Mouse (Mus musculus): Measurements from ENCODE around the gene Vmp1. TPM values are rescaled to one million over a fixed set of nuclear protein-coding genes. Genes with fewer than 3 reads are reported as not detected.
A peak's percentile ranks its signal among the peaks of the same experiment; 100 is the strongest.

The Vmp1 gene
- polyA plus RNA-seq, 1 experiment from 2014 or later: 93.5 TPM

DNA sequence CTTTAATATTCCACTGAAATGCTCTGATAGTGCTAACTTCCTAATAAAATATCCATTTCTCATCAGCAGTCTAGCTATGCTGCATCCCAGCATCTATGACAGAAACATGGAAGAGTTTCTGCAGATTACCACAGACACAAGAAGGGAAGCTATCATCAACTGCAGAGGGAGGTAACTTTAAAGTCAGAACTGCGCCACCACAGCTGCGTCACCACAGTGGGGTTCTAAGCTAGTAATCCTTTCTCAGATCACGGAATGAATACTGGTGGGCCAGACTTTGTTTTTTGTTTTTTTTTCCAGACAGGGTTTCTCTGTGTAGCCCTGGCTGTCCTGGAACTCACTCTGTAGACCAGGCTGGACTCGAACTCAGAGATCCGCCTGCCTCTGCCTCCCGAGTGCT lies 88.3 kb downstream of the Vmp1 start:
- no peaks in the 10 kb centered on the region for H3K27me3 ChIP-seq
- H3K27ac ChIP-seq: no peak overlapping the region
- H3K4me3 ChIP-seq (replicated peaks): no peak overlapping the region
- WGBS: 93% methylated on average over 6 of the region's 6 CpGs
- no peak overlapping the region for H3K9ac ChIP-seq (replicated peaks)
- no peak overlapping the region for H3K4me2 ChIP-seq (replicated peaks)
- H3K36me3 ChIP-seq: peaks cover 6% of the 10 kb centered on the region; the same call in 1 of the 2 replicates
- H3K4me1 ChIP-seq (replicated peaks): peaks cover 13% of the 10 kb centered on the region
- H3K9me3 ChIP-seq: no peaks in the 10 kb centered on the region
- ATAC-seq: no peak

DNA sequence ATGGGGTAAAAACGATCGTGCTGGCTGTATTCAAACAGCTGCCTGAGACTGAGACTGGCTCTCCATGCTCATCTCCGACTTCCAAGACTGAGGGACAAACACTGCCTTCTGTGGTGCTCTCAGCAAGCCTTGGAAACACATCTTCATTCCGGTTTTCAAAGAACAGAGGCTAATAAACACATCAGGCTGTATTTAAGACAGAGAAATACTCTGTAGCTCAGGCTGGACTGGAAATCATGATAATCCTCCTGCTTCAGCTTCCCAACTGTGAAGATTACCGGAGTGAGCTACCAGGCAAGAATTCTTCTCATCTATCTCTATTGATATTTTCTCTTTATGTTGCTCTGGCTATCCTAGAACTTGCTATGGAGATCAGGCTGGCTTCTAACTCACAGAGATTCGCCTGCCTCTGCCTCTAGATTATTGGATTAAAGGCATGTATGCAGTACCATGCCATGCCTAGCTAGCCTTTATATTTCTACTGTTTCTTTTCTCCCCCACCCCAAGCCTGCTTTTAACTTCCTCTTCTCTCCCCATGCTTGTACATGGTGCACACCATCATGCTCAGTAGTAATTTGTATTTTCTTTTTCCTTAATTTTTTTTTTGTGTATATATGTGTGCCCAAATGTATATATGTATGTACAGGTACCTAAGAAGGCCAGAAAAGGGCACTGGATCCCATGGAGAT lies 89.3 kb downstream of the Vmp1 start:
- H3K4me3 ChIP-seq (replicated peaks): no peak overlapping the region
- no peaks in the 10 kb centered on the region for H3K36me3 ChIP-seq
- H3K4me1 ChIP-seq (replicated peaks): peaks cover 13% of the 10 kb centered on the region
- no peak for ATAC-seq
- H3K27me3 ChIP-seq: no peaks in the 10 kb centered on the region
- no peaks in the 10 kb centered on the region for H3K9me3 ChIP-seq
- 79% methylated on average over 6 of the region's 6 CpGs for WGBS
- H3K27ac ChIP-seq: no peak overlapping the region
- H3K9ac ChIP-seq (replicated peaks): no peak overlapping the region
- no peak overlapping the region for H3K4me2 ChIP-seq (replicated peaks)

DNA sequence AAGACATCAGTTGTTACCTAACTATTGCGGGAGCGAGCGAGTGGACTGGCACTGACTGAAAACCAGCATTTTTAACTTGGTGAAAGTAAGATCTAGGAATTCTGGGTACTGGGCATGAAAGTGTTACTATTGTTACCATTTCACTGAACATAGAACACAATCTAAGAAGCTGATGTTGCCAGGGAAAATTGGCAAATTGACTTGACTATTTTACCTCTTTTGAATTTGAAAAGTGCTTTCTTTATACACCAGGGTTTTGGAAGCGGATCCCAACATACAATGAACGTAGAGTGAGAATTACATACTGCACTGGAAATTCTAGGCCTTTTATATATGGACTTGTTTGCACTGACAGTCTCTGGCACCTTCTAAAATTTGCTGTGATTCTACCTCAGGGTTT lies 90.2 kb downstream of the Vmp1 start:
- ATAC-seq: no peak
- Histone ChIP-seq H3K36me3 (no peaks in the 10 kb centered on the region), H3K4me1 (replicated peaks) (peaks cover 13% of the 10 kb centered on the region), H3K9me3 (no peaks in the 10 kb centered on the region), H3K9ac (replicated peaks) (no peak overlapping the region), H3K27ac (no peak overlapping the region), H3K4me3 (replicated peaks) (no peak overlapping the region), H3K4me2 (replicated peaks) (no peak overlapping the region), H3K27me3 (no peaks in the 10 kb centered on the region)
- WGBS: 69% methylated on average over 5 of the region's 5 CpGs

DNA sequence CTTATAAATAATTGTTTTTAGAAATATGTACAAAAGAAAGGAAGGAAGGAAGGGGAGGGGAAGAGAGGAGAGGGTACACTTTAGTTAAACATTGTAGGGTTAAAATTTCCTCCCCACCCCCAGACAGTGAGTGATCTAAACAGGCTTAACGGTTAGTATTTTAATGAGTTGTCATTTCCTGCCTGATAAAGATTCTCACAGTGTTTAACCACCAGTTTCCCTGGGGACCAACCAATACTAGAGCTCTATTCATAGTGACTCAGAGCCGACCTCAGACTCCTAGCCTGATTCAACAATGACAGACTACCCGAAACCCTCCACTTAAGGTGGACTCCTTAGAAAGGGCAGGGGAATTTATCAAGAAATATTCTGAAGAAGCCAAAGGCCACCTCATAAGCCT lies 90.6 kb downstream of the Vmp1 start:
- Histone ChIP-seq H3K4me2 (replicated peaks) (no peak overlapping the region), H3K27me3 (no peaks in the 10 kb centered on the region), H3K9ac (replicated peaks) (no peak overlapping the region), H3K27ac (no peak overlapping the region), H3K4me3 (replicated peaks) (no peak overlapping the region), H3K4me1 (replicated peaks) (peaks cover 13% of the 10 kb centered on the region), H3K36me3 (no peaks in the 10 kb centered on the region), H3K9me3 (no peaks in the 10 kb centered on the region)
- WGBS: 26% methylated on average over 3 of the region's 3 CpGs
- ATAC-seq: no peak

DNA sequence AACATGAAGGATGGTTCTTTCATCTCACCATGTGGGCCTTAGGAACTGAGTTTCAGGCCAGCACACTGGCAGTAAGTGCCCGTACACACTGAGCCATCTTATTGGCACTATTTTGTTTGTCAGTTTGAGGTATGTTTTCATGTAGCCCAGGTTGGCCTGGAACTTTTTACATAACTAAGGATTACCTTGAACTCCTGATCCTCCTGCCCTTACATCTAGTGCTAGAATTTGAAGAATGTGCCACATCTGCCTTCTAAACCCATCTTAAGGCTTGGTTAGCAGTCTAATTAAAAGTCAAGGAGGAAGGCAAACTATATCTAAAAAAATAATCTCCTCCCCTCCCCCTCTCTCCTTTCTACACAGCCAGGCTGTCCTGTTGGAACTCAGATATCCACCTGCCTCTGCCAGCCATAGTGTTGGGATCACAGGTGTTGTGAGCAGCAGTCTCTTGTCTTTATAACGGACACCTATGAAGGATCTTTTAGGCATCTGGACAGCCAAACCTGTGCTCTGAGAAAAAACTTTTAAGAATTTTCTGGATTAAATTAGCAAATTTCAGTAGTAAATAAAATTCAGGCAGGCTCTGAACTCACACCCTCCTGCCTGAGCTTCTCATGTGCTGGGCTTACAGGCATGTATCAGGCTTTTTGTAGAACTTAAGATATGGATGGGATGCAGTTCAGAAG lies 91.6 kb downstream of the Vmp1 start:
- no peaks in the 10 kb centered on the region for H3K27me3 ChIP-seq
- H3K4me1 ChIP-seq (replicated peaks): peaks cover 19% of the 10 kb centered on the region
- H3K36me3 ChIP-seq: no peaks in the 10 kb centered on the region
- ATAC-seq: no peak
- H3K27ac ChIP-seq: no peak overlapping the region
- H3K9me3 ChIP-seq: no peaks in the 10 kb centered on the region
- 90% methylated on average over 2 of the region's 2 CpGs for WGBS
- no peak overlapping the region for H3K4me2 ChIP-seq (replicated peaks)
- no peak overlapping the region for H3K9ac ChIP-seq (replicated peaks)
- no peak overlapping the region for H3K4me3 ChIP-seq (replicated peaks)

DNA sequence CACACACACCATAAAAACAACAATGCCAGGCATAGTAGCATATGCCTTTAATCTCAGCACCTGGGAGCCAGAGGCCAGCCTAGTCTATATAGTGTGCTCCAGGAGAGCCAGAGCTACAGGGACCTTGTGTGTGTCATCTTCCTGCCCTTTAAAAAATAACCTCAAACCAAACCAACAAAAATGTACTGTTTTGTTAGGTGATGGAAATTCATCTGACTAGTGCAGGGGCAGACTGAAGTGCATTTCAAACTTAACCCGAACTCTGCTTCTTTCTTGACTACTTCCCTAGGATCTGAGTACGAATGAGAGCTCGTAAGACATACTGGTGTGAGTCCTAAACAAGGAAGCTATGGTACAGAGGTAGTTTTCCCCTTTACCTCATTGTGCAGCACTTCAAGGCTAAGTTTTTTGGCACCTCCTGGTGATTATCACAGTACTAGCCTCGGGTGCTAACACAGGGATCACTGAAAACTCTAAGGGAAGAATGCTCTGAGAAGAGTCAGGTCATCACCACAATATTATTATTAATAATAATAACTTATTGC lies 92.3 kb downstream of the Vmp1 start:
- Histone ChIP-seq H3K4me3 (replicated peaks) (no peak overlapping the region), H3K36me3 (no peaks in the 10 kb centered on the region), H3K4me2 (replicated peaks) (no peak overlapping the region), H3K4me1 (replicated peaks) (peaks cover 24% of the 10 kb centered on the region), H3K27me3 (no peaks in the 10 kb centered on the region), H3K27ac (no peak overlapping the region), H3K9ac (replicated peaks) (no peak overlapping the region), H3K9me3 (no peaks in the 10 kb centered on the region)
- ATAC-seq: no peak
- 88% methylated on average over 4 of the region's 4 CpGs for WGBS

DNA sequence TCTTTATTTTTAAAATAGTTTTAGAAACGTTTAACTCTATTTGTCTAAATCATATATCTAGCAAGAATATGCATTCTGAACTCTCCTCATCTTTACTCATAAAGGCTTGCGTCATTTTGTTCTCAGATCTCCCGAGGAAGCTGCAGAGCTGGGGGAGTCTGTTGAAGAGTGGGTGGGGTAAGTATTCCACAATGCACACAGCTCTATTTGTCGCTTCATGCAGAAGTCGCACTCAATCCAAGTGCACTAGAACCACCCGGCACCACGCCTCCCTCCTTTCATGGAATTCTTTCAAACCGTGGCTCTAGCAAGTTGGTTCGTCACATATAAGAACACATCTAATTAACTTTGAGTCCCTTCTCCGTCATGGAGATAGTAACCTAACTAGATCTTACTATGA lies 93.1 kb downstream of the Vmp1 start:
- H3K36me3 ChIP-seq: no peaks in the 10 kb centered on the region
- H3K4me3 ChIP-seq (replicated peaks): no peak overlapping the region
- H3K9ac ChIP-seq (replicated peaks): no peak overlapping the region
- H3K27ac ChIP-seq: no peak overlapping the region
- H3K4me1 ChIP-seq (replicated peaks): peaks cover 26% of the 10 kb centered on the region
- no peaks in the 10 kb centered on the region for H3K27me3 ChIP-seq
- ATAC-seq: no peak
- no peak overlapping the region for H3K4me2 ChIP-seq (replicated peaks)
- no peaks in the 10 kb centered on the region for H3K9me3 ChIP-seq
- WGBS: 93% methylated on average over 10 of the region's 10 CpGs

DNA sequence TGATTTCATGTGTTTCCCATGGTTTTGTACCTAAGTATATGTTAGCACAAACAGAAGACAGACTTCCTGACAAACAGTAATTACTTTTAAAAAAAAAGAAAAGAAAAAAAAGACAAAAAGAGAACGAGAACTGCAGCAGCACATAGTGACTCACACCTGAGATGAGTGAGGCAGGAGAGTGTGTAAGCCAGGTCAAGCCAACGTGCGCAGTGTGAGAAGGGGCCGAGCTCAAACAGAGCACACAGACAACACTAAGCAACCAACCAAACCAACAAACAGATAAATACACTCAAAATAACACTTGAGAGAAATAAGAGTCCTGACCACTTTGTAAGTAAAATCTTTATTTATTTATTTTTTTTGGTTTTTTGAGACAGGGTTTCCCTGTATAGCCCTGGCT lies 93.6 kb downstream of the Vmp1 start:
- Histone ChIP-seq H3K27me3 (no peaks in the 10 kb centered on the region), H3K9ac (replicated peaks) (no peak overlapping the region), H3K4me2 (replicated peaks) (no peak overlapping the region), H3K36me3 (peaks cover 2% of the 10 kb centered on the region; the same call in 1 of the 2 replicates), H3K4me3 (replicated peaks) (no peak overlapping the region), H3K4me1 (replicated peaks) (peaks cover 26% of the 10 kb centered on the region), H3K9me3 (no peaks in the 10 kb centered on the region), H3K27ac (no peak overlapping the region)
- ATAC-seq: no peak
- 94% methylated on average over 4 of the region's 4 CpGs for WGBS

DNA sequence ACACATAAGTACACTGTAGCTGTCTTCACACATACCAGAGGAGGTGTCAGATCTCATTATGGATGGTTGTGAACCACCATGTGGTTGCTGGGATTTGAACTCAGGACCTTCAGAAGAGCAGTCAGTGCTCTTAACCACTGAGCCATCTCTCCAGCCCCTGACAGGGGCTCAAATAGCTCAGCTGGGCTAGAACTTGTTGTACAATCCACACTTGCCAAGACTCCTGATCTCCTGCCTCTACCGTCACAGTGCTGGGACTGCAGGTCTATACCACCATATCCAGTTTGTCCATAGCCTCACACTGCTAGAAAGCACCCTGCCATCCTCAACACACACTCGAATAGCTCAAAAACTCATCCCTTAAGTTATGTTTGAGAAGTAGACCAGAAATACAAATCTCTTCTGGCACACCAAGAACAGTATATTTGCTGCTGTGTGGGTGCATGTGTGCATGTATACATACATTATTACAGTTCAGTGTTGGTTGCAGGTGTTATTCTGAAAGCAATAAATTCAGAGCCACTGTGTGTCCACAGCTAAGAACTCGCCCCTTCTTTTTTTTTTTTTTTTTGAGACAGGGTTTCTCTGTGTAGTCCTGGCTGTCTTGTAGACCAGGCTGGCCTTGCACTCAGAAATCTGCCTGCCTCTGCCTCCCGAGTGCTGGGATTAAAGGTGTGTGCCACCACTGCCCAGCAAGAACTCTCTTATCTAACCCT lies 94.9 kb downstream of the Vmp1 start:
- Histone ChIP-seq H3K27ac (no peak overlapping the region), H3K36me3 (peaks cover 5% of the 10 kb centered on the region; the same call in 1 of the 2 replicates), H3K4me3 (replicated peaks) (no peak overlapping the region), H3K9me3 (no peaks in the 10 kb centered on the region), H3K9ac (replicated peaks) (no peak overlapping the region), H3K27me3 (no peaks in the 10 kb centered on the region), H3K4me2 (replicated peaks) (no peak overlapping the region), H3K4me1 (replicated peaks) (peaks cover 22% of the 10 kb centered on the region)
- WGBS: 97% methylated on average over 4 of the region's 4 CpGs
- ATAC-seq: no peak

DNA sequence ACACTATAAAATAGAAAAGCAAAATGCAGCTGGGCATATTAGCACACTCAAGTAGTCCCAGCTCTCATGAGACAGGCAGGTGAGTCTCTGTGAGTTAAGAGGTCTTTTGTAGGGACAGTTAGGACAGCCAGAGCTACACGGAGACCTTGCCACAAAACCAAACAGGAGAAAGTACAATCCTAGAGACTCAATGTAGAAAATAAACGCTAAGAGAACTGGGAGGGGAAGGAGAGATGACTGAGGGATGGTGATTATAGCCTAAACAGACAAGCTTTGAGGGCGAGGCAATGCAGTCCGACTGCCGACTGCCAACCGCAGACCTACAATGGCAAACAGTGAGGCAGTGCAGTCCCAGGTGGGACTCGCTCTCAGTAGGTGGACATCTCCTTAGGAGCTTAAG lies 95.8 kb downstream of the Vmp1 start:
- peaks cover 14% of the 10 kb centered on the region for H3K4me1 ChIP-seq (replicated peaks)
- peaks cover 6% of the 10 kb centered on the region for H3K36me3 ChIP-seq
- 47% methylated on average over 7 of the region's 7 CpGs for WGBS
- H3K4me3 ChIP-seq (replicated peaks): no peak overlapping the region
- no peak overlapping the region for H3K9ac ChIP-seq (replicated peaks)
- no peak for ATAC-seq
- no peak overlapping the region for H3K27ac ChIP-seq
- H3K27me3 ChIP-seq: no peaks in the 10 kb centered on the region
- H3K9me3 ChIP-seq: no peaks in the 10 kb centered on the region
- H3K4me2 ChIP-seq (replicated peaks): no peak overlapping the region

DNA sequence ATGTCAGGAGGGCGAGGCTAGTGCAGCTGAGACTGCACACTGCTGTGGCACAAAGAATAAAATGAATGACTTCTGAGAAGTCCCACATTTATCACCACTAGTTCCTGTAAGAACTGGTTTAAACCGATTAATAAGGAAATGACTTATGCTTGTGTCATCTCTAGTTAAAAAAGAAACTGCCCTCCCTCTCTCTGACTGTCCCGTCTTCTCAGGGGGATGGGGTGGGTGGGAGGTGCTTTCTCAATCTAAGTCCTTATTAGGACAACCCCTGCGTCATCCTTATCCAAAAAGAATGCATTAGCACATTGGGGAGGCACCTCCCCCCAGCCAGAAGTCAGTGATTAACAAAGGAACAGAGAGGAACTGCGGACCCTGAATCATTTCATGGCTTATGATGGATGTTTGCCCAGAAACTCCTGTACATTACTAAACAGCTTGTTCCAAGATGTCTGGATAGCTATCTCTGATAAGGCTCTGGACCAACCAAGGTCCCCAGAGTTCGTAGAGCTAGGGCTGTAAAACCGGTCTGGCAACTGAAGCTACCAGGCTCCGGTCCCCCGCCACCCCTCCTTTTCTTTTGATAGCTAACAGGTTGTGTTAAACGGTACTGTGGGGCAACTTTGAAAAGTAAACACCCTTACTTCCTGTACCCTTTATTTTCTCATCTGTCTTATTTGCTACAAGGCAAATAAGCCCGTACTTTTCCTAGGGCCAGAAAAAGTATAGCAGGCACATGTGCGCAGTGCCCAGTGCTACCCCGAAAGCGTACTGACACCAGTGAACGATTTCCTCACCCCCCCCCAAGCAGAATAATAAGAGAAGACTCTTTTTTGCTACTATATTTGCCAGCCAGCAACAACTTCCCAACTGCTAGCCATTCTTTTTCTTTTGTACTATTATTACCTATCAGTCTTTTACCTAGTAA lies 96.5 kb downstream of the Vmp1 start:
- H3K4me1 ChIP-seq (replicated peaks): peaks cover 14% of the 10 kb centered on the region
- H3K4me3 ChIP-seq (replicated peaks): no peak overlapping the region
- H3K27ac ChIP-seq: no peak overlapping the region
- H3K27me3 ChIP-seq: no peaks in the 10 kb centered on the region
- peak overlapping the region; percentile 25 for H3K4me2 ChIP-seq (replicated peaks)
- H3K9me3 ChIP-seq: no peaks in the 10 kb centered on the region
- 17% methylated on average over 15 of the region's 15 CpGs for WGBS
- no peak for ATAC-seq
- H3K36me3 ChIP-seq: peaks cover 11% of the 10 kb centered on the region
- H3K9ac ChIP-seq (replicated peaks): 0 out of 2 replicates have a peak overlapping the region, but pooled peaks have one; percentile 28

Measured in midbrain, embryonic 13.5 days (tissue).